In genomic region chr1:55089498-55090064, GRCm38 (mm10) we compare ENCODE assay signal across 10 mouse cellular contexts. TPM values are rescaled to one million over a fixed set of nuclear protein-coding genes. Genes with fewer than 3 reads are reported as not detected.
DNase-seq lines count a peak whose midpoint lies in the region; ATAC-seq lines count a peak whose summit lies in the region.
"Had no signal": no experiment of that assay in that cellular context is flagged by ENCODE, and none has a peak within 500 bp of the region (broad histone marks: within the 10 kb centered on the region; RNA-seq: fewer than 3 reads in every experiment).

No protein-coding gene starts in this region.

- H3K9me3 ChIP-seq in lung, embryonic 15.5 days: no peaks in the 10 kb centered on the region
- H3K9me3 ChIP-seq in forebrain, embryonic 11.5 days (ENCODE audit: control insufficient read depth, low read length): no peaks in the 10 kb centered on the region
- no peaks in the 10 kb centered on the region for H3K9me3 ChIP-seq in limb, embryonic 13.5 days

- peaks cover 30% of the 10 kb centered on the region for H3K4me1 ChIP-seq in lung, embryonic 15.5 days
- peaks cover 6% of the 10 kb centered on the region for H3K4me1 ChIP-seq in forebrain, embryonic 11.5 days (replicated peaks; ENCODE audit: control insufficient read depth, insufficient read depth, low read length)
- peaks cover 37% of the 10 kb centered on the region for H3K4me1 ChIP-seq in limb, embryonic 13.5 days

- peak overlapping the region; percentile 28 for H3K9ac ChIP-seq in lung, embryonic 15.5 days
- peak overlapping the region; percentile 95; the same call in 1 of the 2 replicates for H3K9ac ChIP-seq in forebrain, embryonic 11.5 days (ENCODE audit: low read length)
- peak overlapping the region; percentile 94 for H3K9ac ChIP-seq in limb, embryonic 13.5 days

- H3K4me2 ChIP-seq in lung, embryonic 15.5 days: peak overlapping the region; percentile 70
- peak overlapping the region; percentile 85 for H3K4me2 ChIP-seq in forebrain, embryonic 11.5 days (ENCODE audit: low read depth, low read length, severe bottlenecking)
- peak overlapping the region; percentile 78 for H3K4me2 ChIP-seq in limb, embryonic 13.5 days (replicated peaks)

- H3K27me3 ChIP-seq in lung, embryonic 15.5 days: no peaks in the 10 kb centered on the region
- no peaks in the 10 kb centered on the region for H3K27me3 ChIP-seq in forebrain, embryonic 11.5 days (ENCODE audit: control insufficient read depth, insufficient read depth, low read length)
- H3K27me3 ChIP-seq in limb, embryonic 13.5 days: no peaks in the 10 kb centered on the region
- H3K27me3 ChIP-seq in splenic B cell, adult 2 months (ENCODE audit: control insufficient read depth, insufficient read depth, low read length, poor library complexity, severe bottlenecking): no peaks in the 10 kb centered on the region

- H3K4me3 ChIP-seq in lung, embryonic 15.5 days: peak overlapping the region; percentile 78
- peak overlapping the region; percentile 91 for H3K4me3 ChIP-seq in forebrain, embryonic 11.5 days (ENCODE audit: low read depth, low read length)
- peak overlapping the region; percentile 91 for H3K4me3 ChIP-seq in limb, embryonic 13.5 days

- 80% methylated on average over 5 of the region's 5 CpGs for WGBS in lung, embryonic 15.5 days
- WGBS in forebrain, embryonic 11.5 days: 89% methylated on average over 5 of the region's 5 CpGs
- WGBS in limb, embryonic 13.5 days: 86% methylated on average over 5 of the region's 5 CpGs

- H3K36me3 ChIP-seq in lung, embryonic 15.5 days: peaks cover 29% of the 10 kb centered on the region
- peaks cover 4% of the 10 kb centered on the region; the same call in 1 of the 2 replicates for H3K36me3 ChIP-seq in forebrain, embryonic 11.5 days (ENCODE audit: control insufficient read depth, insufficient read depth, low read length)
- H3K36me3 ChIP-seq in limb, embryonic 13.5 days: peaks cover 46% of the 10 kb centered on the region
- H3K36me3 ChIP-seq in splenic B cell, adult 2 months (ENCODE audit: control insufficient read depth, insufficient read depth, low read length, poor library complexity, severe bottlenecking): peaks cover 7% of the 10 kb centered on the region

- no peak for ATAC-seq in lung, embryonic 15.5 days (ENCODE audit: borderline replicate concordance, extremely low read depth, low FRiP score, low TSS enrichment)
- ATAC-seq in forebrain, embryonic 11.5 days (replicated peaks; ENCODE audit: low FRiP score): no peak
- ATAC-seq in limb, embryonic 13.5 days (ENCODE audit: low FRiP score, low read depth): no peak

- no peak for DNase-seq in lung, postnatal 14 days
- no peak for DNase-seq in forebrain, embryonic 11.5 days (ENCODE audit: low spot score)
- peak; percentile 28 for DNase-seq in splenic B cell, adult 2 months (ENCODE audit: low read depth, low spot score)
- DNase-seq in Muller cell, postnatal 12 days (ENCODE audit: inconsistent ontology term): no peak
- DNase-seq in B cell, adult 2 months: no peak
- no peak for DNase-seq in right cerebral cortex, postnatal 4 days
- DNase-seq: lung, adult 18-20 months; thymus, postnatal 36 days had no signal

- H3K27ac ChIP-seq in lung, embryonic 15.5 days: no peak overlapping the region; the same call in 1 of the 2 replicates
- no peak overlapping the region for H3K27ac ChIP-seq in forebrain, embryonic 11.5 days (ENCODE audit: low read depth, low read length)
- H3K27ac ChIP-seq in limb, embryonic 13.5 days: no peak overlapping the region

RNA-seq across cellular contexts. Expression of gene Hspd1, which starts 1.5 kb away (rescaled TPM):
- 330 and 331 TPM in 2 replicates for polyA plus RNA-seq in lung, embryonic 15.5 days (2015; fragmentation: Nextera tagmentation; extraction: Ambion mirVana)
- polyA plus RNA-seq in forebrain, embryonic 11.5 days (2014; fragmentation: Nextera tagmentation; extraction: Ambion mirVana): 401 and 416 TPM in 2 replicates
- polyA plus RNA-seq in limb, embryonic 13.5 days (2015; fragmentation: Nextera tagmentation; extraction: Ambion mirVana): 332 and 346 TPM in 2 replicates

RNA-seq across cellular contexts. Expression of gene Hspe1, which starts 1.6 kb away (rescaled TPM):
- 303 and 360 TPM in 2 replicates for polyA plus RNA-seq in lung, embryonic 15.5 days (2015; fragmentation: Nextera tagmentation; extraction: Ambion mirVana)
- 434 and 507 TPM in 2 replicates for polyA plus RNA-seq in forebrain, embryonic 11.5 days (2014; fragmentation: Nextera tagmentation; extraction: Ambion mirVana)
- polyA plus RNA-seq in limb, embryonic 13.5 days (2015; fragmentation: Nextera tagmentation; extraction: Ambion mirVana): 382 and 414 TPM in 2 replicates

RNA-seq across cellular contexts. Expression of gene Coq10b, which starts 37.0 kb away (rescaled TPM):
- polyA plus RNA-seq in lung, embryonic 15.5 days (2015; fragmentation: Nextera tagmentation; extraction: Ambion mirVana): 17.0 and 19.1 TPM in 2 replicates
- 30.9 and 32.9 TPM in 2 replicates for polyA plus RNA-seq in forebrain, embryonic 11.5 days (2014; fragmentation: Nextera tagmentation; extraction: Ambion mirVana)
- 22.1 TPM in 2 replicates for polyA plus RNA-seq in limb, embryonic 13.5 days (2015; fragmentation: Nextera tagmentation; extraction: Ambion mirVana)

RNA-seq across cellular contexts. Expression of gene Mob4, which starts 41.5 kb away (rescaled TPM):
- 126 and 133 TPM in 2 replicates for polyA plus RNA-seq in lung, embryonic 15.5 days (2015; fragmentation: Nextera tagmentation; extraction: Ambion mirVana)
- polyA plus RNA-seq in forebrain, embryonic 11.5 days (2014; fragmentation: Nextera tagmentation; extraction: Ambion mirVana): 133 and 163 TPM in 2 replicates
- 158 and 171 TPM in 2 replicates for polyA plus RNA-seq in limb, embryonic 13.5 days (2015; fragmentation: Nextera tagmentation; extraction: Ambion mirVana)

Comparison
In these comparisons a context has a peak if more than half of its experiments do, and no peak if none do; other contexts are left out.
1. H3K9ac ChIP-seq: peak in every context shown above with its lines; median percentile 95 in forebrain, embryonic 11.5 days; 94 in limb, embryonic 13.5 days; 28 in lung, embryonic 15.5 days.